Mouse (Mus musculus): ENCODE data around the gene Isca1. TPM values are rescaled to one million over a fixed set of nuclear protein-coding genes. Genes with fewer than 3 reads are reported as not detected.
A peak's percentile ranks its signal among the peaks of the same experiment; 100 is the strongest.
"Not testable (repeated sequence)": the region's sequence is repeated elsewhere in the genome, so short reads cannot be mapped to it uniquely, and the experiment has no call there.

Gene Isca1
- polyA plus RNA-seq, 1 experiment from 2014 or later: 135 TPM

DNA sequence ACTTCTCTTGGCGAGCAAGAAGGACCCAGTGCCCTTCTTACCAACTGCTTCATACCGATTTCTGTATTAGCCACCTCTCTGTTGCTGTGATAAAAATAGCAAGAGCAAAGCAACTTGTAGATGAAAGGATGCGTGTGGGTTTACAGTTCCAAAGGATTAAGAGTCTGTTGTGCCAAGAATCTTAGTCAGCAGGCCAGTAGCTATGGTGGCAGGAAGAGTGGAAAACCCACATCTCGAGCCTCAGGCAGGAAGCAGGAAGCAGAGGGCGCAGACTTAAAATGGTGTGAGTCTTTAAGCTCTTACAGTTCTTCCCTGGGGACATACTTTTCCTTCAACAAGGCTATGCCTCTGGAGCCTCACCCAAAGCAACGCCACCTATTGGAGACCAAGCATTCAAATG is 24.1 kb downstream of the Isca1 start:
- no peak for ATAC-seq
- 60% methylated on average over 6 of the region's 6 CpGs for WGBS (ENCODE audit: insufficient replicate concordance)

DNA sequence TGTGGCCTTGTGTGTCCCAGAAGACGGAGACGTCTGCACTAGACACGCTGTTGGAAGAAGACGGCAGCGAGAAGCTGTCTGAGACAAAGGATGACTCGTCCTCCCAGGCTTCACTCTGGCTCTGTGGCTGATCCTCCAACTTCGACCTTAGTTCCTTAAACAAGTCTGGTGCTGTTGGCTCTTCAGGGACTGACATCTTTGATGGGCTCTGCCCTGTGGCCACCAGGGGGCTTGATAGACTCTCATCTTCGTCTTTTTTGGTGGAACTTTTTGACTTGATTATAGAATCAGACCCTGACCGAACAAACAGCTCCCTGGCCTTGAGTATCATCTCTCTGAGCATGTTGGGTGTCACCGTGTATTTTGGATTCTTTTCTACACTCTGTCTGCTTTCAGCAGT is 27.9 kb downstream of the Isca1 start:
- Histone ChIP-seq H3K9ac (replicated peaks) (no peak overlapping the region), H3K27ac (ENCODE audit: low read depth) (no peak overlapping the region), H3K9me3 (ENCODE audit: low read length) (no peaks in the 10 kb centered on the region), H3K27me3 (ENCODE audit: insufficient read depth, low read length) (no peaks in the 10 kb centered on the region), H3K4me3 (ENCODE audit: low read depth, low read length) (no peak overlapping the region), H3K36me3 (replicated peaks; ENCODE audit: insufficient read depth, low read length) (no peaks in the 10 kb centered on the region), H3K4me1 (ENCODE audit: insufficient read depth) (peaks cover 16% of the 10 kb centered on the region), H3K4me2 (ENCODE audit: low read depth, low read length) (no peak overlapping the region)
- DNase-seq: peak; percentile 53
- peak; percentile 70 for TF ChIP-seq CTCF (IDR thresholded peaks at IDR 0.05; ENCODE audit: low read depth)
- TF ChIP-seq EP300 (IDR thresholded peaks at IDR 0.05; ENCODE audit: low read depth): no peak
- 50% methylated on average over 10 of the region's 10 CpGs for WGBS (ENCODE audit: insufficient replicate concordance)
- no peak for ATAC-seq

More for the DNA sequence above, 24.1 kb downstream of the Isca1 start:
- DNase-seq: no peak
- no peak overlapping the region for H3K4me2 ChIP-seq (ENCODE audit: low read depth, low read length)
- H3K27ac ChIP-seq (ENCODE audit: low read depth): no peak overlapping the region
- H3K4me3 ChIP-seq (ENCODE audit: low read depth, low read length): no peak overlapping the region
- no peaks in the 10 kb centered on the region for H3K36me3 ChIP-seq (replicated peaks; ENCODE audit: insufficient read depth, low read length)
- TF ChIP-seq CTCF (IDR thresholded peaks at IDR 0.05; ENCODE audit: low read depth): no peak
- no peaks in the 10 kb centered on the region for H3K4me1 ChIP-seq (ENCODE audit: insufficient read depth)
- H3K9ac ChIP-seq (replicated peaks): no peak overlapping the region
- no peaks in the 10 kb centered on the region for H3K9me3 ChIP-seq (ENCODE audit: low read length)
- no peaks in the 10 kb centered on the region for H3K27me3 ChIP-seq (ENCODE audit: insufficient read depth, low read length)

DNA sequence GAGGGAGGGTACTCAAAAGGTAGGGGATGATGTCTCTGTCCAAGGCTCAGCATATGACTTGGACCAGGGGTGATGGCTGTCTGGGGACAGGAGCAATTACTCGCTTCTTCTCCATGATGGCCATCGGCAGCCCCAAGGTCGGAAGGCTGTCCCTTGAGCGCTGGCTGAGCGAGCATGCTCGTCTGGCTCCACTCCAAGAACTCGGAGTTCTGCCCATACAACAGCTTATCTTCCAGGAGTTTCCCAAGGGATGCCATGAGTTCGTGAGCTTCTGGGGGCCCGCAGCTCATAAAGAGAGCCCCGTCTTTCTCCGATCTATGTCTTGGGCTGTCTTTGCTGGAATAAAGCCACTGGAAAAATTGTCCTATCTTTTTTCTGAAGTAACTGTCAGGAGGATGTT is 28.5 kb downstream of the Isca1 start:
- Histone ChIP-seq H3K36me3 (replicated peaks; ENCODE audit: insufficient read depth, low read length) (no peaks in the 10 kb centered on the region), H3K27ac (ENCODE audit: low read depth) (no peak overlapping the region), H3K4me2 (ENCODE audit: low read depth, low read length) (no peak overlapping the region), H3K4me3 (ENCODE audit: low read depth, low read length) (no peak overlapping the region), H3K9me3 (ENCODE audit: low read length) (no peaks in the 10 kb centered on the region), H3K4me1 (ENCODE audit: insufficient read depth) (peaks cover 16% of the 10 kb centered on the region), H3K27me3 (ENCODE audit: insufficient read depth, low read length) (no peaks in the 10 kb centered on the region), H3K9ac (replicated peaks) (no peak overlapping the region)
- no peak for TF ChIP-seq CTCF (IDR thresholded peaks at IDR 0.05; ENCODE audit: low read depth)
- TF ChIP-seq EP300 (IDR thresholded peaks at IDR 0.05; ENCODE audit: low read depth): no peak
- ATAC-seq (no peak), DNase-seq (no peak)
- WGBS (ENCODE audit: insufficient replicate concordance): 74% methylated on average over 11 of the region's 11 CpGs

DNA sequence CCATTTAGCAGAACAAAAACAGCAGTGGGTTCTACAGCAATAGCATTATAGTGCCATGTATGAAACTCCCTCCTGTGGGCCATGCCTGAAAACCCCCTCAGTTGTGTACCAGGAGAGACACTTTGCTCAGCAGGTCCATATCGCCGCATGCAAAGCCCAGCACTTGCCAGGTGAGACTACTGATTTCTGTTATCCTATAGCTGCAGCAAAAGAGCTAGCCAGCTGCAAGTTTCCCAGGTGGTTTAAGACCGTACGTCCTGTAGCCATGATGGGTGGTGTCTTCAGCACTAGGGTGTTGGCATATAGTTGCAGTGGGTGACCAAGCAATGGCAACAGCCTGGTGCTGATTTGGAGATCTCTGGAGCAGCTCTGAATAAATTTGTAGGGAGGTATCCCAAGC is 30.2 kb downstream of the Isca1 start:
- peaks cover 24% of the 10 kb centered on the region for H3K4me1 ChIP-seq (ENCODE audit: insufficient read depth)
- WGBS (ENCODE audit: insufficient replicate concordance): 63% methylated on average over 4 of the region's 4 CpGs
- peak; percentile 56 for DNase-seq

DNA sequence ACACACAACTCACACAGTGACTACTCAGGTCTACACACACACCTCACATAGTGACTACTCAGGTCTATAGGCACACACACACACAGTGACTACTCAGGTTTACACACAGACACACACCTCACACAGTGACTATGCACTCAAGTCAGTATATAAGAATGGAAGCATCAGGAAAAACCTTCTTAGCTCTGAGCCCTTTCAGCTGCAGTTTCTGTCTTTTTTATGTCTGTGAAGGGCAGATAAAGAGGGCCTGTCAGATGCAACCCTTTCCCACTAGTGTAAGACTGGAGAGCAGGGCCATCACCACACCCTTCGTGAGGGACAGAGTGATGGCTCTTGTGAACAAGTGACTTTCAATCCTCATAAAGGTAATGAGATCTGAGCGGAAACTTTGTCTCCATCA is 31.2 kb downstream of the Isca1 start:
- DNase-seq: peak; percentile 46
- no peaks in the 10 kb centered on the region for H3K27me3 ChIP-seq (ENCODE audit: insufficient read depth, low read length)
- peak; percentile 88 for ATAC-seq
- peak overlapping the region; percentile 92 for H3K27ac ChIP-seq (ENCODE audit: low read depth)
- no peak overlapping the region for H3K4me3 ChIP-seq (ENCODE audit: low read depth, low read length)
- peak overlapping the region; percentile 54 for H3K4me2 ChIP-seq (ENCODE audit: low read depth, low read length)
- peaks cover 28% of the 10 kb centered on the region for H3K4me1 ChIP-seq (ENCODE audit: insufficient read depth)
- H3K9ac ChIP-seq (replicated peaks): peak overlapping the region; percentile 53
- H3K9me3 ChIP-seq (ENCODE audit: low read length): no peaks in the 10 kb centered on the region
- no peaks in the 10 kb centered on the region for H3K36me3 ChIP-seq (replicated peaks; ENCODE audit: insufficient read depth, low read length)
- TF ChIP-seq CTCF (IDR thresholded peaks at IDR 0.05; ENCODE audit: low read depth) (no peak), EP300 (IDR thresholded peaks at IDR 0.05; ENCODE audit: low read depth) (peak; percentile 93)
- 63% methylated on average over 2 of the region's 2 CpGs for WGBS (ENCODE audit: insufficient replicate concordance)

More for the DNA sequence above, 30.2 kb downstream of the Isca1 start:
- no peak overlapping the region for H3K9ac ChIP-seq (replicated peaks)
- peak; percentile 98 for TF ChIP-seq EP300 (IDR thresholded peaks at IDR 0.05; ENCODE audit: low read depth)
- no peak for TF ChIP-seq CTCF (IDR thresholded peaks at IDR 0.05; ENCODE audit: low read depth)
- no peak overlapping the region for H3K4me3 ChIP-seq (ENCODE audit: low read depth, low read length)
- H3K4me2 ChIP-seq (ENCODE audit: low read depth, low read length): peak overlapping the region; percentile 54; the same call in 1 of the 2 replicates
- no peaks in the 10 kb centered on the region for H3K36me3 ChIP-seq (replicated peaks; ENCODE audit: insufficient read depth, low read length)
- ATAC-seq: peak; percentile 80
- no peaks in the 10 kb centered on the region for H3K27me3 ChIP-seq (ENCODE audit: insufficient read depth, low read length)
- peak overlapping the region; percentile 92 for H3K27ac ChIP-seq (ENCODE audit: low read depth)
- no peaks in the 10 kb centered on the region for H3K9me3 ChIP-seq (ENCODE audit: low read length)

DNA sequence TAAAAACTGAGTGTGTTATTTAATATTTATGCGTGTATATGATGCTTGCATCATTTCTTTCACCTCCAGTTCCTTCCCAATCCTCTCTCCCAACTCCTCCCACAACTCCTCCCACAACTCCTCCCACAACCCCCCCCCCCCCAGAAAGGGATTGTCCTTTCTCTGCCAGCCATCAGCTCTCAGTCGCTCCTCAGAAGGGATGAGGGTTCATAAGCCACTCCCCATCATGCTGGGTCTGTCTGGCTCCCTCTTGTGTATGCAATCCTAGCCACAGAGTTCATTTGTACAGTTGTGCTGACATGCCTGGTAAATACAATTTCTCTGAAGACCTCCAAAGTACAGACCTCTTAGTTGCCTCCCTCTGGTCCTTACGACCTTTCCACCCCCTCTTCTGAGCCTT is 34.4 kb downstream of the Isca1 start:
- TF ChIP-seq CTCF (IDR thresholded peaks at IDR 0.05; ENCODE audit: low read depth) (peak; percentile 58), EP300 (IDR thresholded peaks at IDR 0.05; ENCODE audit: low read depth) (no peak)
- H3K4me3 ChIP-seq (ENCODE audit: low read depth, low read length): no peak overlapping the region
- H3K4me2 ChIP-seq (ENCODE audit: low read depth, low read length): no peak overlapping the region
- no peaks in the 10 kb centered on the region for H3K36me3 ChIP-seq (replicated peaks; ENCODE audit: insufficient read depth, low read length)
- H3K27me3 ChIP-seq (ENCODE audit: insufficient read depth, low read length): no peaks in the 10 kb centered on the region
- no peak overlapping the region for H3K27ac ChIP-seq (ENCODE audit: low read depth)
- H3K4me1 ChIP-seq (ENCODE audit: insufficient read depth): peaks cover 28% of the 10 kb centered on the region
- DNase-seq (peak; percentile 56), ATAC-seq (no peak)
- 28% methylated on average over 3 of the region's 3 CpGs for WGBS (ENCODE audit: insufficient replicate concordance)
- H3K9me3 ChIP-seq (ENCODE audit: low read length): no peaks in the 10 kb centered on the region
- no peak overlapping the region for H3K9ac ChIP-seq (replicated peaks)

DNA sequence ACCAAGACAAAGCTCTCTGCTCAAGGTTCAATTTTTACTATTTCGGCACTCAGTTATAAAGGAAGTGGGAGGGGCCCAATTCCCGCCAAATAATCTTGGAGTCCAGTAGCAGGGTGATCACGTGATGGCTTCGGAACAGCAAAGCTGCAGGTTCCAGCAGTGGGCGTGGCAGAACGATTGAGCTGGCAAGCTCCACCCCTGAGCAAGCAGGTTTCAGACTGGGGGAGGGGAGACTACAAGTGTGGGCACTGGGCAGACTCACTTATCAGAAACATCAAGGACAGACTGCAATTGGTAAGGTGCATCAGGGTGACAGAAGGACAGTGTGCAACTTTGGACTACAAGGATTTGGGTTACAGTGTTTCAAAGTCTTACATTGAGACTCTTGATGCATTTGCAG is 35.3 kb downstream of the Isca1 start:
- H3K4me1 ChIP-seq (ENCODE audit: insufficient read depth): peaks cover 24% of the 10 kb centered on the region
- not testable (repeated sequence) for ATAC-seq; H3K4me2 ChIP-seq (ENCODE audit: low read depth, low read length); DNase-seq; H3K27me3 ChIP-seq (ENCODE audit: insufficient read depth, low read length); H3K9me3 ChIP-seq (ENCODE audit: low read length); H3K4me3 ChIP-seq (ENCODE audit: low read depth, low read length); H3K27ac ChIP-seq (ENCODE audit: low read depth); H3K36me3 ChIP-seq (replicated peaks; ENCODE audit: insufficient read depth, low read length); H3K9ac ChIP-seq (replicated peaks)
- 12% methylated on average over 6 of the region's 6 CpGs for WGBS (ENCODE audit: insufficient replicate concordance)

Data from liver, postnatal 0 days (tissue).